Mouse (Mus musculus) kidney, postnatal 25 days (tissue): Measurements from ENCODE around the gene Slc16a12.

Experiments used
- DNase-seq, 2 experiments: peaks; one replicate each; pipeline ENCODE4 v3.0.0; 2021; ENCODE audit warnings: mixed read lengths in 2 of 2

Gene Slc16a12

DNA sequence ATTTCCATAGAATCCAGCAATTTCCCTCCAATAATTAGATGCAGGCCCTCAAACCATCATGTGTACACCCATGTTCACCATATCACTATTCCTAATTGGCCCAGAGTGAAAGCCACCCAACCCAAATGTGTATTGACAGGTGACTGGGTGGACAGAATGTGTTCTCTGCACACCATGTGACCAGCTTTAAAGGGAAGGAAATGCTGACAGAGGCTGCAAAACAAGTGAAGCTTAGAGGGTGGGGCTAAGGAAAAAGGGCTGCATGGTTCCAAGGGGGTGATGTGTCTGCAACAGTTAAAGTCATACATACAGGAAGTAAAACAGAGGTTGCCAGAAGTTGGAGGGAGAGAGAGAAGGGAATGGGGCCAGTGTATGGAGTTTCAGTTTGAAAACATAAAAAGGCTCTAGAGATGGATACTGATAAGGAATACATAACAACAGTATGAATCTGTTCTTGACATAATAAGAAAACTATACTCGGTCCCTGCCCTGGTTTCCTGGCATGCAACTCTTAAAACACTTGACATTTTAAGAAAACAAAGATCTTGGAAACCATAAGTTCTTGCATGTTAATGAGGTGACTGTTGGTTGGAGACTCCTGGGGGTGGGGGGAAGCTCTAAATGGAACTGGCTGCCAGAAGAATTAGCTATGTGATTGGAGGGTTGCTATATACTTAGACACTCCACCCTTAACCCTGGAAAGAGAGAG lies 20.7 kb downstream of the Slc16a12 start:
- DNase-seq: peak in 1 of 2 experiments; percentile 23

DNA sequence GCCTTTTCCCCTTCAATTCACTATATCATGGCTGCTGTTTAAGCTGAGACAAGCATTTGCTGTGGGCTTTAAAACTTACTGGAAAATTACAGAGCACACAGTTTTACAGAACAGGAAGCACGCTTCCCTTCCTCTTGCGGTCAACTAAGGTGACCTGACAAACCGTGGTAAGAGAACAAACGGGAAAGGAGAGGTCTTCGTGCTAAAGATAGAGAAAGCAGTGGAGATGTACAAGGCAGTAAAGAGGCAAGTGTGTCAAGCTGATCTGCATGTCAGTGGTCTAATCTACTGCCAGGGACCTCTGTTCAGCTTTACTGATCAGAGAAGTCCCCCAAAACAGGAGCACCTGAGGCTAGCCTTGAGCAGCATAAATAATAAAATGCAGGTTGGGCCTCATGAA lies 21.7 kb downstream of the Slc16a12 start:
- DNase-seq: peak; percentile 36 to 60

DNA sequence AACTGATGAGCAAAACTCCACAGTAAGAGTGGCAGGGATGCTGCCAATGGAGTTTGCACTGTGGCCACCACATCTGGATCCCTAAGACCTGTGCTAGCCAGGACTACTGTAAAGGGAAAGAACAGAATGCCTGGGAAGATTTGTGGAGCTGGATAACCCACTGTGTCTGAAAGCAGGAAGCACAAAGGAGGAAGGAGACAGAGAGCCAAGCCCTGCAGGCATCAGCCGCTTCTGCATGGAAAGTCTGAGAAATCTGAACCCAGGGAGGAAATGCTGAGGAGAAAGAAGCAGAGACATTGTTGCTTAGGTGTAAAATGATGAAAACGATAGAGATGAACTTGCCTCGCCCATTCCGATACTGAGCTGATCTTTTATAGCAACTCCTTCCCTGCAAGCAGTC lies 22.5 kb downstream of the Slc16a12 start:
- no peak for DNase-seq

DNA sequence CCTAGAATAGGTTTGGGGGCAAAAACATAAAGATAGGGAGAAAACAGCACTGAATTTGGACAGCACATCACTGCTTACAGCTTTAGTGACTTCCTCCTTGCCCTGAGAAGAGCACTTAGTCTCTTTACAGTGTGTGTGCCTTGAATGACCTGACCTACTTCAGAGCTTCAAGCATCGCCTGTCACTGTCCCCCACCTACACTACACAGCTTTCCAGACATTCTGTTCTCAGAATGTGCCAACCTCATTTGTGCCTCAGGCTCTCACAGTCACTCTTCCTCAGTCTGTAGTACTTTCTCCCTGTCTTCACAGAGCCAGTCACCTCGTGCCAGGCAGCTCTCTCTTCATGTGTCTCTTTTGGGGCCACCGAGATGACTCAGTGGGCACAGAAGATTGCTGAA lies 24.5 kb downstream of the Slc16a12 start:
- DNase-seq: no peak

DNA sequence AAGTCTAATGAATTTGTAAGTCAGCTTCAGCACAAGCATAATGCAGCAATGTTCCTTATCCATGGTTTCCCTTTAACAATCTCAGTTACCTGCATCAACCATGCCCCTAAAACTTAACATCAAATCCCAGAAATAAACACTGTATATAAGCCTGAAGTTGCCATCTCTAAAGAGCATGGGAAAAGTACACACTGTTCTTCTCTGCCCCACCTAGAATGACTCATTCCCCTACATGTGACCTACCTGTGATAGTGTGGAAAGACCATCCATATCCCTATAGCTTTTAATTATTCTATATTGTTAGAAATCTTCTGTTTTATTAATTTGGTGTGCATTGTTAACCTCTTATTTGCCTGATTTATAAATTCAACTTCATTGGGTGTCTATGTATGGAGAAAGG lies 27.0 kb downstream of the Slc16a12 start:
- no peak for DNase-seq

DNA sequence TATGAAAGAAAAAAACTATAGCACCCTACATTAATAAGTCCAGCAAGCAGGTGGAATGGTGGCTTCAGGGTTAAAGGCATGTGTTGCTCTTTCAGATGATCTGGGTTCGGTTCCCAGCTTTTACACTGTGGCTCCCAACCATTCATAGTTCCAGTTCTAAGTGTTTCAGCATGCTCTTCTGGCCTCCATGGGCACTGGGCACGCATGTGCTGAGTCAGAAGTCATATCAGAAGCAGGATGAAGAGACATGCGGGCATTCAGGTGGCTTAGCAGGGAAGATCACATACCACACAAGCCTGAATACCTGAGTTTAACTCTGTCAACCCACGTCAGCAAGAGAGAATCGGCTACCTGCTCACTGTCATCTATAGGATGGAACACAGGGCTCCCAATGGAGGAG lies 28.1 kb downstream of the Slc16a12 start:
- peak; percentile 47 to 60 for DNase-seq

DNA sequence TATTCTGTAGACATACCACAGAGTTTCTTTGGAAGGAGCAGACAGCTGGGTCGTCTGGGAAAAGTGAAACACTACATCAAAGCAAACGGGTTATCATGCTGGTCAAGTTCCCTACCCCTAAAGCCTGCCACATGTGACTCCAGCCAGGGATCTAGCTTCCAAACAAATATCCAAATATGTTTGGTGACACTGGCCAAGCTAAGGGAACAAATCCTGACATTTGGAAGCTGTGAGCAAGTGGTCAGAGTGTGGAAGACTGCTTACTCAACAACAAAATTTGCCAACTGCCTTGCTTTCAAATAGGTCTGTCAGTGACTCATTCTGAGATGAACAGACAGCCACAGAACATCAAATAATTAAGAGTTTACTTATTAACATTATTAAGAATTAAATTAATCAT lies 28.6 kb downstream of the Slc16a12 start:
- peak; percentile 31 to 45 for DNase-seq

DNA sequence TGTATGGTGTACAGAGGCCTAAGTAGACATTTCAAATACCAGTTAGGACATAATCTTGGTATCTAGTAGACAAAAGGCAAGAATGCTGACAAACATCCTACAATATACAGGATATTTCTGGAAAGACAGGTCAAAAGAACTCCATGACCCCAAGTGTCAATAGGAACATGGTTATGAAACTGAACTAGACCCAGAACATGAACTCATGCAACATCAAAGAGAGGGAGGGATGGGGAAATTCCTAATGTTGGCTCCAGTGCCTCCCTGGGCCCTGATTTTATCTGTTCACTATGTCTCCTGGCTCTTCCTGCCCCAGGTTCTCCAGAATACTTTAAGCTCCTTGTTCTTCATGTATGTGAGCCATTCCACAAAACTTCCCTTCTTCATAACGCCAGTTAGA lies 31.2 kb downstream of the Slc16a12 start:
- DNase-seq: no peak

DNA sequence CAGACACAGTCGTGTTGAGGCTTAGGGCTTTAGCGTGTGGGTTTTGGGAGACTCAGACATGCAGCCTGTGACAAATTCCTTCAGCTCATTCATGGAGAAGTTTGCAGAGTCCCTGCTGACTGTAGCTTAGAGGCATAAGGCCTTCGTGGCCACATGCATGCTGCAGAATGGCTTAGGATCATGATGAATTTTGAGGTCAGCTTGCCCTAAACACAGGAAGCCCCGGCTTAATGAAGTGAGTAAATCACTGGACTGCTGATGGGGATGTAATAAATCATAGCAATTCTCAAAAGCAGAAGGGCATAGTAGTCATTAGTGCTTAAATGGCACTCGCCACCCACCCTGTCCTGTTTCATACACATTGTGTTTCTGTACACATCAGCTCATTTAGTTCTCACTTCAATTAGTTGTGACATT lies 32.8 kb downstream of the Slc16a12 start:
- DNase-seq: peak in 1 of 2 experiments; percentile 2

DNA sequence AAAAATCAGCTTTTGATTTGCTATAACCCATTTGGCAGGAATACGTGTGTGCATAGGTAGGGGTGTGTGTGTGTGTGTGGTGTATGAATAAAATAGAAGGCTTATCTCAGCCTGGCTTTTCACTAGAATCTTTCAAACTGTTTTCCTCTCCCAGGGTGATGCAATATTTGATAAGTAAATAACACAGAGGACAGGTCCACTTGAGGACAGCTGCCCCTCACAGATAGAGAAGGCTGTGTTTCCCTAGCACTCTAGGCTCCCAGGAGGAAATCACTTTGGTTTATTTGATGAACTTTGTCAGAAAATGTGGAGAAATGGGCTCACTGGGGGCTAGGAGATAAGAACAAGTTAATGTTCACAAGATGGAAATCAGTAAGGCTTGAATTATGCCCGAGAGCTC lies 35.0 kb downstream of the Slc16a12 start:
- DNase-seq: peak in 1 of 2 experiments; percentile 0

DNA sequence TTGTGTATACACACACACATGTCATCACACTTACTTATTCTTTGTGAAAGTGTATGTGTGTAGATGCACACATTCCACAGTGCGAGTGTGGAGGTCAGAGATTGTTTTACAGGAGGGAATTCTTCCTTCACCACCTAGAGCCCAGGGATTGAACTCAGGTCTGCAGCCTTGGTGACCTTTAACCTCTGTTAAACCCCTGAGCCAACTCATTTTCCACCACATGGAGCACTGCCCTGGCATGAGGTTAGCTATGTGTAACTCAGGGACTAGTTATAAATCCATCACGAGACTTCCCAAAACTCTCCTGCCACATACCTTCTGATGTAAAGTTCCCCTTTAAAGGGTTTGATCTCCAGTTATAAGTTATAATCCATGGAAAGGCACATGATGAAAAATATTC lies 38.9 kb downstream of the Slc16a12 start:
- peak; percentile 53 to 75 for DNase-seq

DNA sequence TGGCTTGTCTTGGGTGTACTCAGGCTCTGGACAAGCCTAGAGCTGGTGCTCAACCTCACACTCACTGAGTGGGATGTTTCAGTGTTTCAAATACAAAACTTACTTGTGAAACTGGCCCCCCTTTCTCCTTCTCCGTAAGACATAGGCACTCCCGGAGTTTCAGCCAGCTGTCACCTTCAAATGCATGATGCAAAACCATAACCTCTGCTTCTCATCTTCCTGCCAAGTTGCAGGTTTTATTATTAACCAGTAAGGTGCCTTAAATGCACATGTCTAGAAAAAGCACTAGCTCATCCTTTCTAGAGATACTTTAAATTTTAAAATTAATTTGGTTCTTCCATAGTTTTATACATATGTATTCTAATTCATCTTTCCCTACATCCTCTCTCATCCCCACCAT lies 39.5 kb downstream of the Slc16a12 start:
- DNase-seq: peak in 1 of 2 experiments; percentile 24

DNA sequence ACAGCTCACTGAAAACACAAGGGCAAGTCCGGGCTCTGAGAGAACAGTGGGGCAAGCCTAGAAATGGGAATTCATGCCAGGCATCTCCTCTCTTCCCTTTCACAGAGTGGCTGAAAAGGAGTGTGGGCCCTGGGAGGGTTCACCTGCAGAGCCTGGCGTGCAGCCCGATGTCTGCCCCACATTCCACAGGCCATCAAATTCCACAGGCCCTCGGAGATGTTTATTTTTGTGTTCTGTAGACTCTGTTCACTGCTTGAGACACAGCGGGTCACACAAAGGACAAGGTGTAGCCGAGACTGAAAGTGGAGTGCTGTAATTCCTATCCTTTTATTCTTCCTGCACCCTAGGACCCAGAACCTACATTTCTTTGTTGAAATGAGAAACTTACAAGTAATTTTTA lies 40.8 kb downstream of the Slc16a12 start:
- DNase-seq: peak; percentile 85 to 88

DNA sequence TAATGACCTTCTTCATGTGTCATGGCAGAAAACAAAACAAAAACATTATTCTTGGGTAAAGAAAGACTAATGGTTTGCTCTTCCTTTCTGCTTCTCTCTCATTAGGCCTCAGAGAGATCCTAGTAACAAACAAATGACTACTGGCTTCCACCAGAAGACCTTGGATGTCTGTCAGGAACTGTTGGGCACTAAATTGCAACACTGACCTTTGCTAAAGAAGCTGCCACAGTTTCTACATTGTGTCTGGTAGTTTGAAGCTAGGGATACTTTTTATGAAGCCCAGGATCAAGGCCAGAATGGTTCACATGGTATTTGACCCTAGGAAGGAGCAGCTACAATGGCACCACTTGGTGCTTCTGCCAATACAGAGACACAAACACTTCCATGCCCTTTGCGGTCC lies 41.9 kb downstream of the Slc16a12 start:
- no peak for DNase-seq

DNA sequence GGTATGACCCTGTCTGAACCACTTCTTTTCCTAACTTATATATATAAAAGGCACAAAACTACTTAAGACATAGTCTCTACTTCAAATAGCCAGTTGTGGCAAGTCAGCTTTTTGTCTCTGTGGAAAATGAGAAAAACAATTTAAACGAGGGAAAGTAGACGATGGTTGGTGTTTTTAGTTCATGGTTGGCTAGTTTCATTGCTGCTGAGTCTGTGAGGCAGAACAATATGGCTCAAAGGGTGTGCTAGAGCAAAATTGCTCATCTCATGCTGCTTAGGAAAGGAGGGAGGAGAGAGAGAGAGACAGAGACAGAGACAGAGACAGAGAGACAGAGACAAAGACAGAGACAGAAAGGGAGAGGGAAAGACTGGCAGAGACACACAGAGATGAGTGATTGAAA lies 47.8 kb downstream of the Slc16a12 start:
- no peak for DNase-seq

DNA sequence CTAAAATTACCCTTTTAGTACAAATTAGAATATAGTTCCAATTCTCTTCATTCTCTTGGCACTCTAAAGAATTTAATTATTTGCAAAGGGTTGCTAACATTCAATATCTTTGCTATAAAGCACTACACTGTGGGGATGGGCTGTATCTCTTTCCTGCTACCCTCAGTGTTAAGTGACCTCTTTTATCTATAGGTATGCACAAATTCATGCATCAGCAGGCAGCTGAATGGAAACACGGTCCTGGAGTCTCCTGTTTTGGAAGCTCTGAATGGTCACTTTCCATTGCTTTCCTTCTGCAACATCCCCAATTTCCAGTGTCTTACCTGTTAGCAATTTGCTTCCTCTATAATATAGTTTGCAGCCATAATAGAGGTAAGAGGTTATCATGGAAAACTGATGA lies 48.2 kb downstream of the Slc16a12 start:
- DNase-seq: no peak

DNA sequence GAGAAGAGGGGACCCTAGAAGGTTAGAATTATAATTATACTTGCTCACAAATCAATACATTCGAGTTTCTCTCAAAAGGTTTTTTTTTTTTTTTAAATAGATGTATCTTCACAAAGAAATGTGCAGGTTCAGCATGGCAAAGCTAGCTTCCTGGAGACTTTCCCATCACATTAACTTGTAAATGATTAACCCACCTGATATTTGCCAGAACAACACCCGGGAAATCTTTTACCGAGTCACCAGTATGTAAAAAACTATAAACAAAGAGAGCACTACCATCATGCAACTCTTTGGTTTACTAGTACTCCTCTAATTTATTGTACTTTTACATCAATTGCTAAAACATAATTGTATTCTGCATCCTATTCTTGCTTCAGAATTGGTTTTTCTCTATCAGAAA lies 48.7 kb downstream of the Slc16a12 start:
- peak; percentile 41 to 43 for DNase-seq

DNA sequence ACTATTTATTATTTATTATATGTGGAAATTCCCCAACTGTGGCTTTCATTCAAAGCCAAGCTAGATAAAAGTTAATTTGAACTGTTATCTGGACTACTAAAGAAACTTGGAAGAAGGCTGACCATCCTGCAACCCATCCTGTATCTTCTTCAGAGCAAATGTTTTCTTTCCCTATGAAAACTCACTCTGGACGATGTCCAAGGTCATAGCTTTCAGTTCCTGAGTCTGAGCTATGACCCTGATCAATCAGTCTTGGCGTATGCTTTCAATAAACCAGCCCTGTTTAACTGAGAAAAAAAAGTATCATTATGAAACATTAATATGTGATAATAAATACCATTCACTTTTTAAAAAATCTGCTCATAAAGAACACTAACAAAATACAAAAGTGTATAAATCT lies 49.6 kb downstream of the Slc16a12 start:
- DNase-seq: no peak

DNA sequence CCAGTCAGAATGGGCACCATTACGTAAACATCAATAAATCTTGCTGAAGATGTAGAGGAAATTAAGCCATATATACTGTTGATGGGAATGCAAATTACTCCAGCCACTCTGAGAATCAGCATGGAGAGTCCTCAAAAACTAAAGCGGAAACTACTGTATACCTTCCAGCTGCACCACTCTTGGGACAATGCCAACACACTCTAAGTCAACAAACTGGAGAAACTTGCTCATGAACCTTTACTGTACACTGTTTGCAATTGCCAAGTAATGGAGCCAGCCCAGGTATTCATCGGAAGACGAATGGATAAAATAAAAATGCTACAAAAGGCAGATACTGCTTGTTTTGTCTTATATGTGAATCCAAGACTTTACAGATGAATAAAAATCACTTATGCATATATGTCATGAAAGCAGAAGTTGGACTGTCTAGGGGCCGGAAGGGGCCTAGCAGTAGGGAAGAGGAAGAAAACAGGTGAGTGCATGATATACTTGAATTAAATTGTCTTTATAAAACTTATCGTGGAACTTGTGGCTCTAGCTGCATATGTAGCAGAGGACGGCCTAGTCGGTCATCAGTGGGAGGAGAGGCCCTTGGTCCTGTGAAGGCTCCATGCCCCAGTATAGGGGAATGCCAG lies 50.6 kb downstream of the Slc16a12 start:
- no peak for DNase-seq

DNA sequence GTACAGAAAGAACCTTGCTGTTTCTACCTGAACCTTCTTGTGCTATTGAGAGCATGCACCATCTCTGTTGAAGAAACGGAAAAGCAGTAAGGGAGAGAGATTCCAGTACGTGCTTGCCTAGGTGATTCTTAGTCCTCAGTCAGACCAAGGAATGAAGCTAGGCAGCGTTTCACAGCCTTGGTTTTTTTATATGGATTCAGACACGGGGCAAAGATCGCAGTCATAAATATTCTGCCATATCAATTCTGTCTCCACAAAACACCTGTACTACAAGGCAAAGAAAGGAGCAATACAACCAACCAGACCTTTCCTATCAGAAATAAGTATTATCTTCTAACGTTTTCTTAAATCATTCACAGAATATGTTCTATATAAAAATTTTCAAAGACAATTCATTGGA lies 55.7 kb downstream of the Slc16a12 start:
- DNase-seq: no peak

DNA sequence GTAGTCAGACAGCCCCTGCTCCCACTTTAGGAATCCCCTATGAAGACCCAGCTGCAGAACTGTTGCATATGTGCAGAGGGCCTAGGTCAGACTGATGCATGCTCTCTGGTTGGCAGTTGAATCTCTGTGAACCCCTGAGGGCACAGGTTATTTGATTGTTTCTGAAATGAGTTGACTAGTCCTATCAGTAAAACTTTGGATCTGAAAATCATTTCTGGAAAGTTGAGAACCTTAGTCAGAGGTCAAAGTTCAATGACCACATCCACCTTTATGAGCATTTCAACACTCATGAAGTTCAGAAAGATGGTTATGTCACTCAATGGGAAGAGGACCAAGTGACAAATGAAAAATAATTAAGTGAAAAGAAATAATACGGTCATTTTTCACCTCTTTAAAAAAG lies 61.6 kb downstream of the Slc16a12 start:
- no peak for DNase-seq

DNA sequence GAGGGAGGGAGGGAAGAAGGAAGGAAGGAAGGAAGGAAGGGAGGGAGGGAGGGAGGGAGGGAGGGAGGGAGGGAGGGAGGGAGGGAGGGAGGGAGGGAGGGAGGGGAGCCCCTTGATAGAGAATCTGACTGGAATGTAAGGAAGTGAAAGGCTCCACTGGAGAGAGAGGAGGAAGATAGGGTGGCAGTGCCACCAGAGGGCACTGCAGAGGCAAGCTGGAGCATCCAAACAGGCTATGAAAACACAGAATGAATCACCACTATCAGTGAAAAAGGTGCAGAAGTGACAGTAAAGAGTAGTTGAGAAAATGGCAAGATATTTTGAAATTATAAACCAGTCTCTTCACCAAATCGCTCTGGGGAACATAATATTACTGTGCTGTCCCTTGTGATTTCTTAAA lies 62.2 kb downstream of the Slc16a12 start:
- peak; percentile 75 to 80 for DNase-seq

DNA sequence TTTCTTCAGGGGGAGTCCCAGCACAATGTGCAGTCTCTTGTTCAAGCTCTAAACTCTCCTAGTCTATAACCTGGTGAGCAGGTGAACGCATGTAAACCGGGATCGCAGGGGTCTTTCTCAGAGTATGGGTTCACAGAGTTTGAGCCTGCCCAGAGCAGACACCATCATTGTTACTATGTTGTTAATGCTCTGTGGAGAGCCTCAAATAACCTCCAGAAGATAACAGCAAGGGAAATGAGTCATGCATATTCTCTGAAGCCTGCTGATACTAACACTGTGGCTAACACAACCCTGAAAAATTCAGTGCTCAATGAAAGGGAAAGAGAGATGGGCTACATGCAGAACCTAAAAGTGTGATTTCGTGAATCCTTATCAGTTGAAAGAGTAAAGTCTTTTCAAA lies 68.7 kb downstream of the Slc16a12 start:
- no peak for DNase-seq

DNA sequence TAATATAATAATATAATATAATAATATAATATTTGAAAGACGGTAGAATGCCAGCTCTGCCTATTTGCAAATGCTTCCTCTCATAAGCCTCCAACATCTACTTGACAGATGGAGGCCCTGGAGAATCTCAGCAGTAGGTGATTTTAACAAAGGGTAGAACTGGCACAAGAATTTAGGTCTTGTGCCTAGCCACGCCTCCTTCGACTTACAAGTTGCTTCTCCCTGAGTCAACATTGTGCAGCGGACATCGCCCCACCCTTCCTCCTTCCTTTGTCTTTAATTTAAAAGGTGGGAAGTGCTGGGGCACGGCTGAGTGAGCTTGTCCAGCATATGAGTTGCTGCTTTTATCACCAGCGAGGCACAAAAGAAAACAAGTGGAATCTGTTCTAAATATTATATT lies 73.6 kb downstream of the Slc16a12 start:
- DNase-seq: peak; percentile 58 to 73

DNA sequence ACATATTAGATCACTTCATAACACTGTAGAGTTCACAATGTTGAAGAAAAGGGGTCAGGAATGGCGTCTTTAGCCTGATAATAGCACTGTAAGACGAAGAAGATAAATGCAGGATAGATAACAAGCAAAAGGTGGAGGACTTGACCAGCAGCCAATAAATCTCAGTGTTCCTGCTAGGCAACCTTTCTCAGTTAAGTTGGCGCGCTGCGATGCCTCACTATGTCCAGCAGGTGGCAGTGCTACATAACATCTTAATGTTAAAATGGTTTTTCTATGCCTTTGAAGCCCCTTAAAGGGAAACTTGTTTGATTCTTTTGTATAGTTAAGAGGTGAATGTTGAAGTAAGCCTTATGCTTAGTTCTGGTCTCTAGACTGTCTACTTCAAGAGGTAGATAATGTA lies 81.0 kb downstream of the Slc16a12 start:
- peak; percentile 67 to 92 for DNase-seq
